Mouse (Mus musculus): ENCODE data around the gene F11r. TPM values are rescaled to one million over a fixed set of nuclear protein-coding genes. Genes with fewer than 3 reads are reported as not detected.

The F11r gene
- polyA plus RNA-seq, 2 experiments = 19.2 to 35.4 TPM

DNA sequence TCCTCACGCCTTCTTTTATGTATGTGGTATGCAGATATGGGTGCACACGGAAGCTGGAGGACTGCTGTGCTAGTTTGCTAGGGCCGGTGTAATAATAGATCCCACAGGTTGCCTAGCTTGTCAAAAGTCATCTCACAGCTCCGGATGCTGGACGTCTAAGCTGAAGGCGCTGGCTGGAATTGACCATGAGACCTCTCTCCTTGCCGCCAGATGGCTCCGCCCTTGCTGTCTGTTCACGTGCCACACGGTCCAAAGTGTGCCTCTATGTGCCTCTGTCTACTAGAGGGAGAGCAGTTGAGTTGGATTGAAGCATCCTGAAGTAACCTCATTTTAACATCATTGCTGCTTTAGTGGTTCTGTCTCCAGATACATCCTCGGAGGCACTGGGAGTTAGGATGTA is 12.7 kb downstream of the F11r start:
- no peak overlapping the region for H3K9ac ChIP-seq (ENCODE audit: low read depth, low read length, severe bottlenecking)
- ATAC-seq (ENCODE audit: low FRiP score, low read depth) (no peak), DNase-seq (ENCODE audit: low spot score) (no peak)
- WGBS = 88% methylated on average over 11 of the region's 11 CpGs
- no peaks in the 10 kb centered on the region for H3K4me1 ChIP-seq (ENCODE audit: control insufficient read depth, insufficient read depth, low read length)
- no peaks in the 10 kb centered on the region for H3K36me3 ChIP-seq (ENCODE audit: control insufficient read depth, insufficient read depth, low read length)
- 0 out of 2 replicates have a peak, but pooled peaks cover 4% of the 10 kb centered on the region for H3K9me3 ChIP-seq (ENCODE audit: control insufficient read depth, low read length)
- TF ChIP-seq POLR2A (IDR thresholded peaks at IDR 0.05; ENCODE audit: borderline replicate concordance, extremely low read depth, insufficient read depth, insufficient read length) = no peak
- no peaks in the 10 kb centered on the region for H3K27me3 ChIP-seq (ENCODE audit: control insufficient read depth, insufficient read depth, low read length)
- H3K4me3 ChIP-seq (replicated peaks; ENCODE audit: low read length) = no peak overlapping the region
- no peak overlapping the region for H3K4me2 ChIP-seq (replicated peaks; ENCODE audit: low read depth, low read length, severe bottlenecking)
- H3K27ac ChIP-seq (replicated peaks; ENCODE audit: low read depth, low read length) = no peak overlapping the region

- no peak for TF ChIP-seq POLR2A (IDR thresholded peaks at IDR 0.05; ENCODE audit: borderline replicate concordance, extremely low read depth, insufficient read depth, insufficient read length)
- WGBS = 74% methylated on average over 10 of the region's 10 CpGs
- ATAC-seq (ENCODE audit: low FRiP score, low read depth) = no peak
Measured at GRCm38 (mm10) chr1:171451001-171451400, 13.7 kb downstream of the F11r start.

DNA sequence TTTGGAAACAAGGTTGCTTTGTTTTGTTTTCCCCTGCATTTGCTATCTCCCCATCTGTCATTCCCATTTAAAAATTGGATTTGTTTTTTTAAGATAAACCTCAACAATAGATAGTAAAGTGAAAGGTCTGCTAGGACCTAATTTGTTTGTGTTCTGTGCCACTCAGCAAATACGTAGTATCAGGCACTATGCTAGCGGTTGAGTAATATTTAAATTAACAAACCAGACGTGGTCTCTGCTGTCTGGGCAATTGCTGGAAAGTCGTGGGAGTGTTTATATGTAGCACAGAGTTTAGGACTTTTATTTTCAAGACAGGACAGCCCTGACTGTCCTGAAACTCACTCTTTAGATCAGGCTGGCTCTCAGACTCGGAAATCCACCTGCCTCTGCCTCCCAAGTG is 15.2 kb downstream of the F11r start:
- 62% methylated on average over 5 of the region's 5 CpGs for WGBS
- ATAC-seq (ENCODE audit: low FRiP score, low read depth) = no peak
- H3K4me3 ChIP-seq (replicated peaks; ENCODE audit: low read length) = no peak overlapping the region

More at GRCm38 (mm10) chr1:171451001-171451400, 13.7 kb downstream of the F11r start:
- Histone ChIP-seq H3K27ac (replicated peaks; ENCODE audit: low read depth, low read length) (no peak overlapping the region), H3K9me3 (ENCODE audit: control insufficient read depth, low read length) (0 out of 2 replicates have a peak, but pooled peaks cover 3% of the 10 kb centered on the region), H3K4me1 (ENCODE audit: control insufficient read depth, insufficient read depth, low read length) (no peaks in the 10 kb centered on the region), H3K4me2 (replicated peaks; ENCODE audit: low read depth, low read length, severe bottlenecking) (no peak overlapping the region), H3K27me3 (ENCODE audit: control insufficient read depth, insufficient read depth, low read length) (no peaks in the 10 kb centered on the region), H3K36me3 (ENCODE audit: control insufficient read depth, insufficient read depth, low read length) (no peaks in the 10 kb centered on the region), H3K9ac (ENCODE audit: low read depth, low read length, severe bottlenecking) (no peak overlapping the region), H3K4me3 (replicated peaks; ENCODE audit: low read length) (no peak overlapping the region)
- no peak for DNase-seq (ENCODE audit: low spot score)

DNA sequence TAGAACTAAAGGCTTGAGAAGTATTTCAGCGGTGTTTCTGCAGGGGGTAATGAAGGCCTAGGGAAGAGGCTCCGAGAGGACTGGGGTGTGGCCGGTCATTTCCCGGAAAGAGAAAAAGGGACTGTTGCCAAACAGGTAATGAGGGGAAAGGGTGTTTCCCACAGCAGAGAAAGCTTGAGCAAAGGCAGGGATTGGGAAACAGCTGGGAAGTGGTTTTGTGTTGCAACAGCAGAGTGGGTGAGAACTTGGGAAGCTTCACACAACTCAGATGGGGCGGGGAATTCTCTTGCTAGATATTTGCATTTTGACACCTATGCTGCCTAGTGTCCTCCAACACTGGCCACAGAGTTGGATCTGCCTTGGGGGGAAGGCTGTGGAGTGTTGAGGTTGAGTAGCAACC is 15.6 kb downstream of the F11r start:
- H3K4me3 ChIP-seq (replicated peaks; ENCODE audit: low read length) = no peak overlapping the region
- H3K4me2 ChIP-seq (replicated peaks; ENCODE audit: low read depth, low read length, severe bottlenecking) = no peak overlapping the region
- no peaks in the 10 kb centered on the region for H3K4me1 ChIP-seq (ENCODE audit: control insufficient read depth, insufficient read depth, low read length)
- no peak overlapping the region for H3K27ac ChIP-seq (replicated peaks; ENCODE audit: low read depth, low read length)
- no peaks in the 10 kb centered on the region for H3K9me3 ChIP-seq (ENCODE audit: control insufficient read depth, low read length)
- TF ChIP-seq POLR2A (IDR thresholded peaks at IDR 0.05; ENCODE audit: borderline replicate concordance, extremely low read depth, insufficient read depth, insufficient read length) = no peak
- ATAC-seq (ENCODE audit: low FRiP score, low read depth) = no peak
- DNase-seq (ENCODE audit: low spot score) = no peak
- H3K27me3 ChIP-seq (ENCODE audit: control insufficient read depth, insufficient read depth, low read length) = no peaks in the 10 kb centered on the region
- 77% methylated on average over 5 of the region's 5 CpGs for WGBS
- no peaks in the 10 kb centered on the region for H3K36me3 ChIP-seq (ENCODE audit: control insufficient read depth, insufficient read depth, low read length)
- H3K9ac ChIP-seq (ENCODE audit: low read depth, low read length, severe bottlenecking) = no peak overlapping the region

More for the DNA sequence above, 15.2 kb downstream of the F11r start:
- no peak for DNase-seq (ENCODE audit: low spot score)
- H3K27ac ChIP-seq (replicated peaks; ENCODE audit: low read depth, low read length) = no peak overlapping the region
- no peaks in the 10 kb centered on the region for H3K27me3 ChIP-seq (ENCODE audit: control insufficient read depth, insufficient read depth, low read length)
- H3K4me2 ChIP-seq (replicated peaks; ENCODE audit: low read depth, low read length, severe bottlenecking) = no peak overlapping the region
- H3K9ac ChIP-seq (ENCODE audit: low read depth, low read length, severe bottlenecking) = no peak overlapping the region
- H3K4me1 ChIP-seq (ENCODE audit: control insufficient read depth, insufficient read depth, low read length) = no peaks in the 10 kb centered on the region
- TF ChIP-seq POLR2A (IDR thresholded peaks at IDR 0.05; ENCODE audit: borderline replicate concordance, extremely low read depth, insufficient read depth, insufficient read length) = no peak
- no peaks in the 10 kb centered on the region for H3K36me3 ChIP-seq (ENCODE audit: control insufficient read depth, insufficient read depth, low read length)
- H3K9me3 ChIP-seq (ENCODE audit: control insufficient read depth, low read length) = no peaks in the 10 kb centered on the region

DNA sequence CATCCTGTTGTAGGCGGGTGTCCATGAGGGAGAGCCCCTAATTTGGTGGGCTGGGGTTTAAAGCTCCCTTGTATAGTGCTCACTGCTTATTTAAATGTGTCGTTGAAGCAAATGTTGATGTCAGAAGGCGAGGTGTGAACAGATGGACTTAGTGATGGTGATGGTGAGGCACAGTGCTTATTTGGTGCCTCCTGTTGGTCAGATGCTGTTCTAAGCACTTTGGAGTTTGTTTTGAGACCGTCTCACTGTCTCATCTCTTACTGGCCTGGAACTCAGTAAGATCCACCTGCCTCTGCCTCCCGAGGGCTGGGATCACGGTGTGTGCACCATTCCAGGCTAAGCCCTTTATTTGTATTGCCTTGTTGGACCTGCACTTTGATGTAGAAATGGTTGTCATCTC is 17.6 kb downstream of the F11r start:
- no peak for DNase-seq (ENCODE audit: low spot score)
- no peaks in the 10 kb centered on the region for H3K4me1 ChIP-seq (ENCODE audit: control insufficient read depth, insufficient read depth, low read length)
- no peak overlapping the region for H3K9ac ChIP-seq (ENCODE audit: low read depth, low read length, severe bottlenecking)
- no peak for ATAC-seq (ENCODE audit: low FRiP score, low read depth)
- no peak overlapping the region for H3K4me3 ChIP-seq (replicated peaks; ENCODE audit: low read length)
- no peaks in the 10 kb centered on the region for H3K9me3 ChIP-seq (ENCODE audit: control insufficient read depth, low read length)
- no peak overlapping the region for H3K4me2 ChIP-seq (replicated peaks; ENCODE audit: low read depth, low read length, severe bottlenecking)
- TF ChIP-seq POLR2A (IDR thresholded peaks at IDR 0.05; ENCODE audit: borderline replicate concordance, extremely low read depth, insufficient read depth, insufficient read length) = no peak
- WGBS = 80% methylated on average over 6 of the region's 6 CpGs
- no peaks in the 10 kb centered on the region for H3K36me3 ChIP-seq (ENCODE audit: control insufficient read depth, insufficient read depth, low read length)
- no peaks in the 10 kb centered on the region for H3K27me3 ChIP-seq (ENCODE audit: control insufficient read depth, insufficient read depth, low read length)
- no peak overlapping the region for H3K27ac ChIP-seq (replicated peaks; ENCODE audit: low read depth, low read length)

DNA sequence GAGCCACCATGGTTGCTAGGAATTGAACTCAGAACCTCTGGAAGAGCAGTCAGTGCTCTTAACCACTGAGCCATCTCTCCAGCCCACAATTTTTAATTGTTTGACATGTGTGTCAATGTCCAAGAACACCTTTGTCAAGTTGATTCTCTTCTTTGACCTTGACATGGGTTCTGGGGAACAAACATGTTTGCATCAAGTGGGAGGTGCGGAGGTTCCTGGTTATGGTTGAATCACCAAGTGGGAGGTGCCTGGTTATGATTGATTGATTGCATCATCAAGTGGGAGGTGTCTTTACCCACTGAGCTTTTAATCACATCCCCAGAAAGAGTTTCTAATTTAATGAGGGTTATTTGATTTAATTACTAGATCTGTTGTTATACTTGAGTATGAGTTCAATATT is 20.2 kb downstream of the F11r start:
- Histone ChIP-seq H3K9me3 (ENCODE audit: control insufficient read depth, low read length) (no peaks in the 10 kb centered on the region; the same call in 1 of the 2 replicates), H3K27me3 (ENCODE audit: control insufficient read depth, insufficient read depth, low read length) (no peaks in the 10 kb centered on the region), H3K4me2 (replicated peaks; ENCODE audit: low read depth, low read length, severe bottlenecking) (no peak overlapping the region), H3K9ac (ENCODE audit: low read depth, low read length, severe bottlenecking) (no peak overlapping the region), H3K36me3 (ENCODE audit: control insufficient read depth, insufficient read depth, low read length) (no peaks in the 10 kb centered on the region), H3K27ac (replicated peaks; ENCODE audit: low read depth, low read length) (no peak overlapping the region), H3K4me1 (ENCODE audit: control insufficient read depth, insufficient read depth, low read length) (no peaks in the 10 kb centered on the region), H3K4me3 (replicated peaks; ENCODE audit: low read length) (no peak overlapping the region)
- ATAC-seq (ENCODE audit: low FRiP score, low read depth) (no peak), DNase-seq (ENCODE audit: low spot score) (no peak)
- WGBS = 100% methylated on average over 1 of the region's 1 CpGs
- TF ChIP-seq POLR2A (IDR thresholded peaks at IDR 0.05; ENCODE audit: borderline replicate concordance, extremely low read depth, insufficient read depth, insufficient read length) = no peak
